Mouse (Mus musculus): ENCODE measurements around the gene Gm17374. TPM values are rescaled to one million over a fixed set of nuclear protein-coding genes. Genes with fewer than 3 reads are reported as not detected.
A peak's percentile ranks its signal among the peaks of the same experiment; 100 is the strongest.
"Not testable (repeated sequence)": the region's sequence is repeated elsewhere in the genome, so short reads cannot be mapped to it uniquely, and the experiment has no call there.

Gm17374 gene
- not detected in 2 replicates for total RNA-seq (2015)
- not detected in 2 replicates for total RNA-seq (2017)

GRCm38 (mm10) chr2:140151743-140152142, at the start of gene Gm17374:
TSS of gene Gm17374 (plus strand) at chr2:140152043.
- ATAC-seq (replicated peaks; ENCODE audit: poor library complexity) = not testable (repeated sequence)

- ATAC-seq (replicated peaks; ENCODE audit: poor library complexity) = no peak
Observed at GRCm38 (mm10) chr2:140104951-140105350, 46.9 kb upstream of the Gm17374 start.

- ATAC-seq (replicated peaks; ENCODE audit: poor library complexity) = no peak
Observed at GRCm38 (mm10) chr2:140107641-140108040, 44.2 kb upstream of the Gm17374 start.

- ATAC-seq (replicated peaks; ENCODE audit: poor library complexity) = no peak
Observed at GRCm38 (mm10) chr2:140108945-140109344, 42.9 kb upstream of the Gm17374 start.

DNA sequence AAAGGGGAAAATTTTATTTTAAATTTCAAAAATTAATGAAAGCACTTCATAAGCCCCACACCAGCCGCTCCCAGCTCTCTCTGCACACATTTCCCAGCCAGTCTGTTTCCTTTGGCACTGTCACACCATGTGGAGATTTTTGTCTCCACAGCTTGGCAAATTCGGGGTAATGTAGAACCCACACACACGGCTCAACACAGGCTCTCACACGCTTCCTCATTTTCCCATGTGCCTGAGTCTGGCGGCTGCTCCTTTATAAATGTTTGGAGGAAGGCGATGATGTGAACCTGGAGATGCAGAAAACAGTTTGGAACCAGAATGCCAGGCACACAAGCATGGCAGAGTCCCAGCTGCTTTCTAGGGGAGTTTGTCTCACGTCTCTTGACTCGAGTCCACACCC, 38.0 kb upstream of the Gm17374 start:
- ATAC-seq (replicated peaks; ENCODE audit: poor library complexity) = no peak

- ATAC-seq (replicated peaks; ENCODE audit: poor library complexity) = peak; percentile 66
Observed at GRCm38 (mm10) chr2:140125516-140125915, 26.3 kb upstream of the Gm17374 start.

DNA sequence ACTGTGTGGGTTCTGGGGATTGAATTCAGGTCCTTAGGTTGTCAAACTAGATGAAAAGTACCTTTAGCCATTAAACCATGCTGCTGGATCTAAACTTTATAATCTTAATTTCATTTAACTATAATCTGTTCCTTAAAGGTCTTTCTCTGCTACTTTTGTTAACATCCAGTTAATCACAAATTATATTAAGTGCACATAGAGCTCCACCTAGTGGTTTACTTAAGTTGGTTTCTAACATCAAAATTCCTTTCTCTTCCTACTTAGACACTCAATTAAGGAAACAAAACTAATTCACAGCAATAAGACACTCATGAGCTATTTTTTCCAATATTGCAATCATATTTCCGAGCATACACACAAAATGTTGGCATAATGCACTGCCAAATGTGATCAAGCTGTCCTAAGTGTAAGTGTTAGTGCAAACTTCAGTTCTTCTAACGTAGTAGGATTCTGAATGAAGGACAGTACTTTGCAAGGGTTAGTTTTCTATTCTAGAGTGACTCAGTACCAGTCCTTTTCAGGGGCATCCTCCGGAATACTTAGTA, 7.4 kb downstream of the Gm17374 start:
- ATAC-seq (replicated peaks; ENCODE audit: poor library complexity) = peak; percentile 49

- peak; percentile 96 for ATAC-seq (replicated peaks; ENCODE audit: poor library complexity)
Observed at GRCm38 (mm10) chr2:140163351-140163854, 11.6 kb downstream of the Gm17374 start.

DNA sequence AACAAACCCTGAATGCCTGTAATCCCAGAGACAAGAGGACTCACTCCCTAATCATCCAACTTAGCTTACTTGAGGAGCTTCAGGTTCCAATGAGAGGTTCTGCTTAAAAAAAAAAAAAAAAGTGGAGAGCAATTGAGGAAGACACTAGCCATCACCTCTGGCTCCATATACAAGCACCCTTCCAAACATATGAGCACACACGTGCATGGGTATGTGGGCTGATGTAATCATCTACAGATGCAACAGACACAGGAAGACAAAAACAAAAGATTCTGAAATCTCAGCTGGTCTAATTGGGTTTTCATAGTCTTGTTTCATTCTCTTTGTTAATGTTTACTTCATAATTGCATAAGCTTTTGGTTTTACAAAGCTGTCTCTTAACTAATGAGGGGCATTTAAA, 17.2 kb downstream of the Gm17374 start:
- no peak for ATAC-seq (replicated peaks; ENCODE audit: poor library complexity)

DNA sequence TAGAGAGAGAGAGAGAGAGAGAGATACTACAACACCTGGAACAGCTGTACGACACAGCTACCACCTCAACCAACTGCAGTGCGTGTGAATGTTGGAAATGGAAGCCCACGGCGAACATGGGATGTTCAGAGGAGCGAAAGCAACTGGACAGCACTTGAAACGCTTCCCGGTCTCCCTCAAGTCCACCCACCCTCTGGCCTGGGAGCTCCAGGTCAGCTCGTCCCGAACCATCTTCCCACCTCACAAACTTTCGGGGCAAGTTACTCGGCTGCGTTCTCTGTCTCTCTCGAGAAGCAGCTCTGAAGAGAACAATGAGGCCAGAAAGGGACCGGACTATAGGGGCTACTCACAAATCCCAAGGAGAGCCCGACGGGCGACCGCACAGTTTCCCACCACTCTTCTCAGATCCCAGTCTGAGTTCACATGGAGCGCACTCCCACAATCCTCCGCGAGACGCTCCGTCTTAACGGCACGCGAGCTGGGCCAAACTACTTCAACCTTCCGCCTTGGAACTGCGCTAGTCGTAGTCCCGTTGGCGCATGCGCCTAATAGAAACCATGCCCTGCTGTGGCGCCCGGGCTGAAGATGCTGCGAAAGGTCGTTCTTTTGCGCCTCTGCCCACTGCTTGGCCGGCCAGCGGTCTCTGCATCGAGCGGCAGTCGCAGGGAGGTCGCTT, 18.4 kb downstream of the Gm17374 start, which contains the start of the genes Esf1 and Ndufaf5:
Gene Esf1 (minus strand): TSS at position 438 of the 676 bp plus-strand sequence.
Gene Ndufaf5 (plus strand): TSS at position 523 of the 676 bp plus-strand sequence.
- ATAC-seq (replicated peaks; ENCODE audit: poor library complexity) = peak; percentile 96

- ATAC-seq (replicated peaks; ENCODE audit: poor library complexity) = peak; percentile 63
Observed at GRCm38 (mm10) chr2:140170803-140171553, 19.1 kb downstream of the Gm17374 start.

DNA sequence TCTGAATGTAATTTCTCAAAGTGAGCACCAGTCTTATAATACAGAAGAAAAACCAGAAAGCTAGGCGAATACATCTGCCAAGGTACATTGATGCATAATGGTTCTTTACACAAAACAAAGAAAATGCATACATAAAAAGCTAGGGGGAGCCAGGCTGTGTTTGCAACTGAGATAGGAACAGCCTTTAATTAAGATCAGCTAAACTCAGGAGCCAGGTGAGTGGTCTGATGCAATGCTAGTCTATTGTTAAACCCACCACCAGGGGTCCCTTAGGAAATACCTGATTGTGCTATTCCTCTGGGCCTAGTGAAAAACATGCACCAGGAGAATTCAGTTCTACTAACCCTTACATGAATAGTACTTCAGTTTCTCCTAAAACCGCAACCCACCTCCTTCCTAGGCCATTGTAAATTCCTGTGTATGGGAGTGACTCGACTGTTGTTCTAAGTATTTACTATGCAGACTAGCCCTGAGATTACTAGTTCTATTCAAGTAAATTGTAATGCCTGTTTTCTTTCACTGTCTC, 33.9 kb downstream of the Gm17374 start:
- not testable (repeated sequence) for ATAC-seq (replicated peaks; ENCODE audit: poor library complexity)

GRCm38 (mm10) chr2:140200713-140201112, 48.9 kb downstream of the Gm17374 start:
- no peak for ATAC-seq (replicated peaks; ENCODE audit: poor library complexity)

DNA sequence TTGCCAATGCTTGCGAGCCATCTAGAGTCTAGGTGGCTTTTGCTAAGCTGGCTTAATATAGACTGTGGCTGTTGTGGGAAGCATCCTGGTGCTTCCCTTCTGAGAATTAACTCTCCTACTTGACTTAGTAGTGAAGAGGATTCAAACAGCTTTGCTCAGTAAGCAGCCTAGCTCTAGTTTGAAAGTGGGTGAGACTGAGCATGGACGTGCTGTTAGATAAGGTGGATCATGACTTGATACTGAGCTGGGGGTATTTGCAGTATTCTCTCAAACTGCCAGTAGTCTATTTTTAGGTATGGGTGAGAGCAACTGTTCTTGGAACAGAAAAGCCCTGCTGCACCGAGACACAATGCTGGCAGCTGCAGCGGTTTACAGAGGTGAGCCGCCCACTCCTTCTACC, 50.7 kb downstream of the Gm17374 start:
- ATAC-seq (replicated peaks; ENCODE audit: poor library complexity) = peak; percentile 77

Other genes starting within 250 kb of the Gm17374 start
- 18.0 and 19.6 TPM in 2 replicates for gene Tasp1, start 85.2 kb upstream of the Gm17374 start, total RNA-seq (2015)
- 22.2 and 29.6 TPM in 2 replicates for gene Tasp1, start 85.2 kb upstream of the Gm17374 start, total RNA-seq (2017)
- gene Esf1, start 18.5 kb downstream of the Gm17374 start, total RNA-seq (2015) = 42.8 and 43.7 TPM in 2 replicates
- 46.9 and 69.0 TPM in 2 replicates for gene Esf1, start 18.5 kb downstream of the Gm17374 start, total RNA-seq (2017)
- gene Ndufaf5, start 18.6 kb downstream of the Gm17374 start, total RNA-seq (2015) = 12.0 and 21.1 TPM in 2 replicates
- 20.9 and 28.1 TPM in 2 replicates for gene Ndufaf5, start 18.6 kb downstream of the Gm17374 start, total RNA-seq (2017)
- not detected in 2 replicates for gene Sel1l2, start 237.7 kb downstream of the Gm17374 start, total RNA-seq (2015)
- not detected in 2 replicates for gene Sel1l2, start 237.7 kb downstream of the Gm17374 start, total RNA-seq (2017)
- gene Macrod2, start 243.3 kb downstream of the Gm17374 start, total RNA-seq (2015) = 2.4 and 7.0 TPM in 2 replicates
- gene Macrod2, start 243.3 kb downstream of the Gm17374 start, total RNA-seq (2017) = 3.8 and 11.3 TPM in 2 replicates